Mouse (Mus musculus) embryonic facial prominence, embryonic 10.5 days (tissue): Measurements from ENCODE around the gene Asb5. TPM values are rescaled to one million over a fixed set of nuclear protein-coding genes. Genes with fewer than 3 reads are reported as not detected.

Experiments
- DNase-seq: peaks from one replicate; pipeline ENCODE4 v3.0.0-alpha.2; 2017; ENCODE audit warnings: low spot score
- H3K27ac ChIP-seq: fragments of 300-500 bp; sonication (generic); replicated peaks from 2 replicates; pipeline ENCODE4 v1.5.1; 2016; ENCODE audit warnings: mild to moderate bottlenecking
- H3K27me3 ChIP-seq: fragments of 300-500 bp; sonication (generic); replicated peaks from 2 replicates; pipeline ENCODE4 v1.6.1; 2016; ENCODE audit warnings: low read depth, mild to moderate bottlenecking; ENCODE audit not compliant: poor library complexity, severe bottlenecking
- H3K36me3 ChIP-seq: fragments of 300-500 bp; sonication (generic); replicated peaks from 2 replicates; pipeline ENCODE4 v1.6.1; 2016; ENCODE audit warnings: mild to moderate bottlenecking, moderate library complexity
- H3K4me1 ChIP-seq: fragments of 300-500 bp; sonication (generic); 2 replicates; pipeline ENCODE4 v1.6.1; 2016
- H3K4me3 ChIP-seq: fragments of 300-500 bp; sonication (generic); 2 replicates; pipeline ENCODE4 v1.5.1; 2016; ENCODE audit warnings: mild to moderate bottlenecking, moderate library complexity
- H3K9me3 ChIP-seq: fragments of 300-500 bp; sonication (generic); 2 replicates; pipeline ENCODE4 v1.6.1; 2016; ENCODE audit warnings: mild to moderate bottlenecking
- WGBS: fragments of 180-500 bp; shearing (Covaris S2); methylation state at CpG from one replicate; pipeline ENCODE4 v1.1.7; 2016; 5-methylcytosine and 5-hydroxymethylcytosine counted together
- polyA plus RNA-seq: library from polyadenylated mRNA; unstranded; fragments of >200 nt; fragmentation: Nextera tagmentation; extraction: Ambion mirVana; gene quantifications from 2 replicates; pipeline ENCODE4 v1.2.1, GENCODE M21; 2016

The Asb5 gene
- polyA plus RNA-seq = 4.8 and 7.1 TPM in 2 replicates

DNA sequence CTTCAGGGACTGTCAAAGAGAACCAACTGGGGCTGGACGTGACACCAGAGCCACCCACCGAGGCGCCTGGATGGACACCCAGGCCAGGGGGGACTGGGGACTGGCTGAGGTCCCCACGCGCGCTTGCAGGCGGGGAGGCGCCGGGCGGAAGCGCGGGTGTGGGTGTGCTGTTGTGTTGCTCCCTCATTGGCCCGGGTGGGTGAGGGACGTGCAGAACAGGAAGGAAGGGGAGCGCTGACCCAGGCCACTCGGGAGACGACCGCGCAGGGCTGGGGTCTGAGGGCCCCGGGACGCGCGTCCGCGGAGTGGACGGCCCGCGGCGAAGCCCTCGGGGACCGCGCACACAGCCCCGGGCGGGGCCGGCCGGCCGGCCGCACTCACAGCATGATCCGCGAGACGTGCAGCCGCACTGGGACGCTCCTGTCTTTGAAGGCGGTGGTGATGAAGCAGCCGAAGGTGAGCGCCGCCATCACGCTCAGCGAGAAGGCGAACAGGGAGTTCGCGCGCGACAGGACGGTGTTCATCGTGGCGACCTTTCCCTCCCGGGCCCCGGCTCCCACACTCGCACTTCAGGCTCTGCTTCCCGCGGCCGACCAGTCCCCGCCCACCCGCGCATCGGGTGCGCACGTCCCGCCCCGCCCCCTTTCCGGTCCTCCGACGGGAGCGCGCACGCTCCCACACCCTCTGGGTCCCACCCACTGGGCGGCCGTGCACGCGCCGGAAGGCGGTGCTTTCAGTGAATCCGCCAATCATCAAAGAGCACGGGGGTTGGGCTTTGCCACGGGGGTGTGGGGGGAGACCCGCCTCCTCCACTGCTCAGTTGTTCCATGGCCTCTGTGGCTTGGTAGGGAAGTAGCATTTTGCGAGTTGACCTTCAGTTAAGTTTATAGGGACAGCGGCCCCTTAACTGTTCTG, at the start of gene Asb5, which contains the start of gene Spcs3:
Gene Asb5 (plus strand): TSS at position 199 of the 915 bp plus-strand sequence.
Gene Spcs3 (minus strand): TSS at position 617 of the 915 bp plus-strand sequence.
- WGBS = under 1% methylated on average over 89 of the region's 89 CpGs
- peaks cover 17% of the 10 kb centered on the region for H3K4me1 ChIP-seq

DNA sequence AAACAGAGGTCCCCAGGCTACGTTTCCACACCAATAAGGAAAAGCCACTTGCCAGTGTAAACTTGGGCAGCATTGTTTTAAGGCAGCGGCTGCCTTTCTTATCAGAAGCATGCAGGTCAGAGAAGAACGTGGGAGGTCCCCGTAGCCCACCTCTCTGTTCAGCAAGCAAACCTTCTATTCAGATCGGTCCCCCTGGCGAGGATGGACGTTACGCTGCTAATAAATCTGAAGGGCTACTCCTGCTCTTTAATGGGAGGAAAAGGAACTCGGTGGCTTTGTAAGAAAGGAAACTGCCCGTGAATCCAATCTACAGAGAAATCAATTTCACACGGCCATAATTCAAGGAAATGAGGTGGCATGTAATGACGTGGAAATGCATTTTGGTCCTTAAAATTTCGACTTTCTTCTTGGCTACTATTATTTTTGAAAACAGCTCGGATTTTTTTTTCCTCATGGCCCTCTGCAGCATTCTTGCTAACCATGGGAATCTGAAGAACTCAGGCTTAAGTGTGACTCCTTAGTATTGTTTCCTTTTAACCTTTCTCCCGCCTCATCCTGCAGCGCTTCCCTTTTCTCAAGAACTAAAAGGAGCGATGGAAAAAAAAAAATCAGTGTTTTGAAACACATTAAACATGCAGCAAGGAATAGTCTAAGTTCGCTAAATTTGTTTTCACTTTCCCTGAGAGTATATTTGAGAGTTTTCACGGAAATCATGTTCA, 42.7 kb upstream of the Asb5 start:
- Histone ChIP-seq H3K36me3 (no peaks in the 10 kb centered on the region), H3K4me3 (no peak overlapping the region), H3K4me1 (0 out of 2 replicates have a peak, but pooled peaks cover 4% of the 10 kb centered on the region), H3K27me3 (0 out of 2 replicates have a peak, but pooled peaks cover 4% of the 10 kb centered on the region), H3K27ac (0 out of 2 replicates have a peak overlapping the region, but pooled peaks have one; percentile 1), H3K9me3 (no peaks in the 10 kb centered on the region)
- 58% methylated on average over 19 of the region's 19 CpGs for WGBS
- DNase-seq = peak; percentile 16

More for the DNA sequence above, at the start of gene Asb5, which contains the start of gene Spcs3:
- DNase-seq = peak; percentile 97
- Histone ChIP-seq H3K36me3 (peaks cover 25% of the 10 kb centered on the region), H3K27me3 (no peaks in the 10 kb centered on the region), H3K4me3 (peak within 1 kb of the TSS; percentile 90), H3K27ac (peak within 1 kb of the TSS; percentile 96), H3K9me3 (no peaks in the 10 kb centered on the region)

DNA sequence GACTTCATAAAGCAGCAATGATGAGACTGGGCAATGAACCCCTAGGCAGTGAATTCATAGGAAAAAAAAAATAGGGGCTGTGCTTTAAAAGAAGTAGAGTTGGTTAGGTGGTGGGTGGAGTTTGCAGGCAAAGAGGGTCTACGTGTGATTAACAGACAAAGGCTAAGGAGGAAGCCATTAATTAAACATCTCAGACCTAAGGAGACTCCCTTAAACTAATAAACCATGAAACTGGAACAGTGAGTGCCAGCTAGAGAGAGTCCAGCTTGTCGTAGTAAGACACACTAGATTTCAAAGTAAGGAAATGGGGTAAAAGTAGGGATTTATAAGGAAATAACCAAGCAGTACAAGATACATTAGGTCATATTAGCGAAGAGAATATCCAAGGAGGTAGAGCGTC, 40.9 kb upstream of the Asb5 start:
- 79% methylated on average over 4 of the region's 4 CpGs for WGBS

DNA sequence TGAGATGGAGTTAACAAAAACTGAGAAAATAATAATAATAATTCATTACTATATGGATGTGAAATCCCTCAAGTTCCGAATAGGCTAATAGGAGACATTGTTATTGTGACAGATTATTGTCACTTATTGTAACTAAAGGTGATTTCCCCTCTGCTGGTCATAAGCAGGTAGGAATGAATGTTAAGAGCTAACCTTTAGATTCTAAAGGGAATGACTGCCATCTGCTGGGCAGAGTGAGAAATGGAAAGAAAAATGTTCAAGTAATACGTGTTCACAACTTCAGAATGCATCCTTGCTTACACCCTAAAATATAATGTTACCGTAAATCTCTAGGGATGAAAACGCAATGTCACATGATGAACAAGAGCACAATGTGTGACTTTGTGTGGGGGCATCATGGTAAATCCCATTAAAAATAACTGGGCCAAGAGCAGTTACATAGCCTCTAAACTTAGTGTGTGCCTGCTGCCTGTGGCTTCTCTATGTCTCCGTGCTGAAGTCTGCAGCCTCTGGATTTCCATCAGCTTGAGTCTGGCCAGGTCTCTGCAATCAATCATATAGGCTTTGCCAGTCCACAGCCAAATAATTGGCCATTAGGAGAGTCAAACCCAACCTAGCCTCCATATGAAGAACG, 38.2 kb upstream of the Asb5 start:
- DNase-seq = peak; percentile 28
- no peaks in the 10 kb centered on the region for H3K9me3 ChIP-seq
- 26% methylated on average over 6 of the region's 6 CpGs for WGBS

More for the DNA sequence above, 40.9 kb upstream of the Asb5 start:
- 0 out of 2 replicates have a peak, but pooled peaks cover 11% of the 10 kb centered on the region for H3K27me3 ChIP-seq
- no peak overlapping the region for H3K27ac ChIP-seq
- no peaks in the 10 kb centered on the region for H3K36me3 ChIP-seq
- no peak for DNase-seq
- no peak overlapping the region for H3K4me3 ChIP-seq
- H3K4me1 ChIP-seq = 0 out of 2 replicates have a peak, but pooled peaks cover 4% of the 10 kb centered on the region
- no peaks in the 10 kb centered on the region for H3K9me3 ChIP-seq

DNA sequence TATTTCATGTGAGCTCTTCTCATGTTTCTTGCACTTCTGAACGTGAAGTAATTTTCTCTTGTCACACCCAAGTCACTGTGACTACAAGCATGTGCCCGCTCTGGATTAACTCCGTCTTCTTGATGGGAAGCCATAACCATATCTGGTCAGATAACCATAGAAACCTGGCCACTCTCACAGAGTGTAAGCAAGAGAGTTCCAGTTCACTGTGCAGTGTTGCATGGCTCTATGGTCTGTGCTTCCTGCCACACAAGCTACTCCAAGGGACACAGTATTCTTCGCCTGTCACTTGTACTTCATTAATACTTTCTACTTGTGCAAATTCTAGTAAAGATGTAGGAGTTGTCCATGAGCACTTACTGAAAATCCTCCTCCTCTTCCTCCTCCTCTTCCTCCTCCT, 37.4 kb upstream of the Asb5 start:
- Histone ChIP-seq H3K4me3 (no peak overlapping the region), H3K4me1 (no peaks in the 10 kb centered on the region), H3K27ac (no peak overlapping the region), H3K36me3 (no peaks in the 10 kb centered on the region), H3K27me3 (0 out of 2 replicates have a peak, but pooled peaks cover 11% of the 10 kb centered on the region), H3K9me3 (no peaks in the 10 kb centered on the region)
- WGBS = 71% methylated on average over 4 of the region's 4 CpGs
- DNase-seq = no peak

More for the DNA sequence above, 38.2 kb upstream of the Asb5 start:
- no peak overlapping the region for H3K27ac ChIP-seq
- H3K4me3 ChIP-seq = no peak overlapping the region
- H3K4me1 ChIP-seq = 0 out of 2 replicates have a peak, but pooled peaks cover 4% of the 10 kb centered on the region
- 0 out of 2 replicates have a peak, but pooled peaks cover 11% of the 10 kb centered on the region for H3K27me3 ChIP-seq
- no peaks in the 10 kb centered on the region for H3K36me3 ChIP-seq

DNA sequence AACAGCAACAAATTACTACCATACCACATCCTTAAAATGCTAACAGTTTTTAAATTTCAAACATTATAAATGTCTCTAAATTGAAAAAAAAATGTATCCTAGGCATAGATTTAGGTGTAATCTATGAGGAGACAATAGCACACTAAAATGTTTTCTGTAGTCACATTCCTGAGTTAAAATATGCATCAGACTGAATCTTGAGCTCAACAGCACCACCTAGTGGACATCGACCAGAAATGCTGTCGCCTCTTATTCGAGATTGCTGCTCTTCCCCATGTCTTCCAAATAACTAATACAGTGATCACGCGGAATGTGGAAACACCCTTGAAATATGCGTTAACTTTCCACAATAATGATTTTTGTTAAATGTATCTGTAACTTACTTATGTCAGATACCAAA, 36.3 kb upstream of the Asb5 start:
- DNase-seq = peak; percentile 62
- Histone ChIP-seq H3K27ac (no peak overlapping the region), H3K36me3 (no peaks in the 10 kb centered on the region), H3K4me1 (no peaks in the 10 kb centered on the region), H3K4me3 (no peak overlapping the region), H3K27me3 (0 out of 2 replicates have a peak, but pooled peaks cover 11% of the 10 kb centered on the region), H3K9me3 (no peaks in the 10 kb centered on the region)
- WGBS = 18% methylated on average over 6 of the region's 6 CpGs

DNA sequence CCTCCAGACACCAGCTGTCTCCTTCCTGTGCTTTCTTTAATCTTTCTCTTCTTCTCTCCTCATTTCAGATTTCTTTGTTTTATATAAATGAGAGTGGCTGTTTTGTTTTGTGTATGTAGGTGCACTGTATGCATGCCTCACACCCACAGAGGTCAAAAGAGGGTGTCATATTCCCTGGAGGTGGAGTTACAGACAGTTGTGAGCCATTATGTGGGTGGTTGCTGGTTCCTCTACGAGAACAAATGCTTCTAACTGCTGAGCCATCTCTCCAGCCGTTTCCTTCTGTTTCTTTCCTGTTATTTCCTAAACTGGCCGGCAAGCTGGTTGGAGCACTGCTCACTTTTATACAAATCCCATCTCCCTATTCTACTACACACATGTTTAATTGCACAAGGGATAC, 35.5 kb upstream of the Asb5 start:
- whole genome bisulfite sequencing = 46% methylated on average over 3 of the region's 3 CpGs
- H3K27ac ChIP-seq = no peak overlapping the region
- H3K4me3 ChIP-seq = no peak overlapping the region
- H3K27me3 ChIP-seq = 0 out of 2 replicates have a peak, but pooled peaks cover 11% of the 10 kb centered on the region
- no peaks in the 10 kb centered on the region for H3K4me1 ChIP-seq
- H3K9me3 ChIP-seq = no peaks in the 10 kb centered on the region
- DNase-seq = no peak
- H3K36me3 ChIP-seq = no peaks in the 10 kb centered on the region

DNA sequence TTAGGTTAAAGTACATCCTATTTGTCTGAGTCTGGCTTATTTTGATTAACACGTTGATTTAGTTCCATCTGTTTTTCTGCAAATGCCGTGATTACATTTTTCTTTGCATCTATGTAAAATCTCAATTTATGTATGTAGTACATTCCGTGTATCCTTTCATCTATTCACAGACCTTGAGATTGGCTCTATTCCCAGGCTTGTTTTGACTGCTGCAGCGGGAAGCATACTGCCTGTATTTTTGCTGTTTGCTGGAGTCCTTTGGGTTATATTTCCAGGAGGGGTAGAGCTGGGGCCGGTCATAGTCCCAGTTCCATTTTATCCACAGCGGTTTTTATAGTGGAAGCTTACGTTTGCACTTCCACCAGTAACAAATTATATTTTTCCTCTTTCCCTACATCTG, 26.3 kb upstream of the Asb5 start:
- DNase-seq = no peak
- H3K9me3 ChIP-seq = no peaks in the 10 kb centered on the region
- H3K36me3 ChIP-seq = no peaks in the 10 kb centered on the region
- no peak overlapping the region for H3K27ac ChIP-seq
- no peaks in the 10 kb centered on the region for H3K27me3 ChIP-seq
- WGBS = 85% methylated on average over 7 of the region's 7 CpGs
- H3K4me3 ChIP-seq = no peak overlapping the region
- no peaks in the 10 kb centered on the region for H3K4me1 ChIP-seq

DNA sequence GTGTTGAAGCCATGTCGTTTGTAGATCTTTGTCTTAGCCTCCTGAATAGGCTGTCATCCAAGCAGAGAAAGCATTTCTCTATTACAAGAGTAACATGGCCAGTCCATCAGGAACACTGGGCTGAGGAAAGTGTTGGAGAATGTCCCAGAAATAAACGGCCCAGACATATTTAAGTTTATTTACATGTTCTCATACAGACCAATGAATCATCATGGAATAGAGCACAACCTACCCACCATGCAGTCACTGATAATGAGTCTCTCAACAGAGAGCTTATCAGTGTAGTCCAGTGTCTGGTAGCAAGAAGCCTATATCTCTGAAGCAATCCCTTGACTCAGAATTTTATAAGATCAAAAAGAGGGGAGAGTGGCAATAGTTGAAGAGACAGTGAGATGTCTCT, 24.3 kb upstream of the Asb5 start:
- no peak overlapping the region for H3K27ac ChIP-seq
- no peaks in the 10 kb centered on the region for H3K36me3 ChIP-seq
- DNase-seq = no peak
- H3K9me3 ChIP-seq = no peaks in the 10 kb centered on the region
- H3K4me3 ChIP-seq = no peak overlapping the region
- 85% methylated on average over 2 of the region's 2 CpGs for WGBS
- peaks cover 9% of the 10 kb centered on the region; the same call in 1 of the 2 replicates for H3K4me1 ChIP-seq
- no peaks in the 10 kb centered on the region for H3K27me3 ChIP-seq

DNA sequence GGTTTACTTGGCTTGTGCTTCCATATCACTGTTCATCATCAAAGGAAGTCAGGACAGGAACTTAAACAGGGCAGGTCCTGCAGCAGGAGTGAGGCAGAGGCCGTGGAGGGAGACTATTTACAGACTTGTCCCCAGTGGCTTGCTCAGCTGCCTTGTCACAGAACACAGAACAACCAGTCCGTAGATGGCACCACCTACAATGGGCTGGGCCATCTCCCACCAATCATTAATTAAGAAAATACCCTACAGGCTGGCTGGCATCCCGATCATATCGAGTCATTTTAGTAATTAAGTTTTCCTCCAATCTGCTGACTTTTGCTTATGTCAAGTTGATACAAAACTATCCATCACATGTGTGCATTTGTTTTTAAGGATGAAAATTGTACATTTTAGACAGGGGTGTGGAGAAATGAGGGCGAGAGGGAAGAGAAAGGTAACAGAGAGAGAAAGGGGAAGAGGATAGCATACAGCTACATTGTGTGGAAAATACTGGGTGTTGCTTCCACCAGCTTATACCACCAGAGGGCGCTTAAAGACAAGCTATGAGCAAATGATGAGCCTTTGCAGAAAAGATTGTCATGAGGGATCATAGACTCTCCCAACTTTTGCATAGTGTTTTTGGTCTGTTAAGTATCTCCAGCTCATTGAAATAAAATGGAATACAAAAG, 21.8 kb upstream of the Asb5 start:
- WGBS = 32% methylated on average over 6 of the region's 6 CpGs
- Histone ChIP-seq H3K36me3 (no peaks in the 10 kb centered on the region), H3K9me3 (no peaks in the 10 kb centered on the region), H3K27ac (no peak overlapping the region), H3K27me3 (no peaks in the 10 kb centered on the region), H3K4me1 (peaks cover 9% of the 10 kb centered on the region; the same call in 1 of the 2 replicates), H3K4me3 (no peak overlapping the region)
- peak; percentile 67 for DNase-seq

DNA sequence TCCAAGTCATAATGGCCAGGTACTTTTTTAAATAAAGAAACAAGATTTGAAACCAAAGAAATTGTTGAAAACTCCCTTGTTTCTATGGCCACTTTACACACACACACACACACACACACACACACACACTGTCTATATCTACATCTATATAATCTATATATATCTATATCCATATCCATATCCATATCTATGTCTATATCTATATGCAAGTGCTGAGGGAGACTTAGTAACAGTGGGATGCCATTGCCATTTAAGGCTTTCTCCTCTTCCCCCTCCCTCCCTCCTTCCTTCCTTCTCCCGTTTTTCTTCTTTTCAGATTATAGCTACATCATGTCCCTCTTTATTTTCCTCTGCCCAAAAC, 21.3 kb upstream of the Asb5 start:
- 31% methylated on average over 1 of the region's 1 CpGs for WGBS
- DNase-seq = no peak
- Histone ChIP-seq H3K36me3 (no peaks in the 10 kb centered on the region), H3K4me1 (peaks cover 9% of the 10 kb centered on the region; the same call in 1 of the 2 replicates), H3K27me3 (no peaks in the 10 kb centered on the region), H3K27ac (no peak overlapping the region), H3K9me3 (no peaks in the 10 kb centered on the region), H3K4me3 (no peak overlapping the region)
